Mouse (Mus musculus): ENCODE measurements at regions not wholly inside any gene's neighbourhood (a gene's known extent, or its start where the extent isn't known, plus 50 kb on each side); places are given as distances from the start of the nearest gene placed in this dataset.

DNA sequence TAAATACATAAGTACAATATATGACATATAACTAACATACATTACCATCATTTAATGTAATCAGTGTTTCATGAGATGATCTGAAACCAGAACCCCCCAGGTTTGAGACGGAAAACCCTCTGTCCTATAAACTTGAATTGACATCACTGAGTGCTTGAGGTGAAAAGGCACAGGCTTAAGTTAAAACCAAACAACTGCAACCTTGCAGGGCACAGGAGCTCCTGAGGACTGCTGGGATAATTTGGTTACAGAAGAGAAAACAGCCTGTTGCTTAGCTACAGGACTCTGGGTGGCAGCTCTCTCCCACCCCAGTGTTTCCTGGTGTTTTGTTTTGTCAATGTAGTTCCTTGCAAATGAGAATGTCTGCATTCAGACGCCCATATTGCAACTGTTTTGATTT, 259.5 kb downstream of the Etv1 start:
- no peak for TF ChIP-seq CTCF (IDR thresholded peaks at IDR 0.05; ENCODE audit: low read depth, low read length)
- no peak for TF ChIP-seq POLR2A (IDR thresholded peaks at IDR 0.05; ENCODE audit: extremely low read depth, insufficient read depth, low read length)
- Histone ChIP-seq H3K36me3 (ENCODE audit: control insufficient read depth, insufficient read depth, low read length) (no peaks in the 10 kb centered on the region), H3K27me3 (ENCODE audit: control insufficient read depth, insufficient read depth, low read length) (no peaks in the 10 kb centered on the region), H3K9ac (ENCODE audit: low read depth, low read length) (no peak overlapping the region), H3K4me1 (ENCODE audit: control insufficient read depth, insufficient read depth, low read length) (no peaks in the 10 kb centered on the region), H3K4me3 (ENCODE audit: insufficient read depth, low read depth, low read length) (no peak overlapping the region), H3K27ac (replicated peaks; ENCODE audit: insufficient read depth, low read depth, low read length) (no peak overlapping the region), H3K79me2 (ENCODE audit: control insufficient read depth, insufficient read depth, low read length) (no peaks in the 10 kb centered on the region)
- no peak for DNase-seq (ENCODE audit: extremely low read depth, low read depth, low spot score)
- WGBS = 45% methylated on average over 2 of the region's 2 CpGs

- no peaks in the 10 kb centered on the region for H3K4me1 ChIP-seq (ENCODE audit: control insufficient read depth, insufficient read depth, low read length)
- H3K36me3 ChIP-seq (ENCODE audit: control insufficient read depth, insufficient read depth, low read length) = no peaks in the 10 kb centered on the region
- H3K79me2 ChIP-seq (ENCODE audit: control insufficient read depth, insufficient read depth, low read length) = no peaks in the 10 kb centered on the region
- TF ChIP-seq CTCF (IDR thresholded peaks at IDR 0.05; ENCODE audit: low read depth, low read length) (no peak), POLR2A (IDR thresholded peaks at IDR 0.05; ENCODE audit: extremely low read depth, insufficient read depth, low read length) (no peak)
- no peak overlapping the region for H3K9ac ChIP-seq (ENCODE audit: low read depth, low read length)
- no peak overlapping the region for H3K27ac ChIP-seq (replicated peaks; ENCODE audit: insufficient read depth, low read depth, low read length)
- H3K4me3 ChIP-seq (ENCODE audit: insufficient read depth, low read depth, low read length) = no peak overlapping the region
- no peak for DNase-seq (ENCODE audit: extremely low read depth, low read depth, low spot score)
- H3K27me3 ChIP-seq (ENCODE audit: control insufficient read depth, insufficient read depth, low read length) = no peaks in the 10 kb centered on the region
Measured at GRCm38 (mm10) chr12:39047126-39047525, 267.9 kb downstream of the Etv1 start.

DNA sequence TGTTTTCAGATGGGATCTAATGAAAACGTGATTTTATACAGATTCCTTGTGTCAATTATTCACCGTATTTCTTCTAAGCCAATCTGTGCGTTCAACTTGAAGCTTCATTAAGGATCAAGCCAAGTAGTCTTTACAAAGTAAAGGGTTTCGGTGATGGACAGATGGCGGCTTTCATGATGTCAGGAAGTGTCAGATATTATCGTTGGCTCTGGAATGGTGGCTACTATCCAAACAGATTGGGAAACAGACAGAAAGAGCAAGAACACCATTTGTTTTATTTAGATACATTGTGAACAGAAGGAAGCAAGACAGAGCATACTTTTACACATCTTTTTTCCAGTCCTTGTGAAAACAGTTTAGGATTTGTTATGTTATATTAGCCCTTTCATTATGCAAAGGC, 269.3 kb downstream of the Etv1 start:
- H3K4me3 ChIP-seq (ENCODE audit: insufficient read depth, low read depth, low read length) = no peak overlapping the region
- H3K9ac ChIP-seq (ENCODE audit: low read depth, low read length) = no peak overlapping the region
- no peak overlapping the region for H3K27ac ChIP-seq (replicated peaks; ENCODE audit: insufficient read depth, low read depth, low read length)
- no peak for DNase-seq (ENCODE audit: extremely low read depth, low read depth, low spot score)
- no peaks in the 10 kb centered on the region for H3K27me3 ChIP-seq (ENCODE audit: control insufficient read depth, insufficient read depth, low read length)
- H3K36me3 ChIP-seq (ENCODE audit: control insufficient read depth, insufficient read depth, low read length) = no peaks in the 10 kb centered on the region
- TF ChIP-seq CTCF (IDR thresholded peaks at IDR 0.05; ENCODE audit: low read depth, low read length) (no peak), POLR2A (IDR thresholded peaks at IDR 0.05; ENCODE audit: extremely low read depth, insufficient read depth, low read length) (no peak)
- no peaks in the 10 kb centered on the region for H3K79me2 ChIP-seq (ENCODE audit: control insufficient read depth, insufficient read depth, low read length)
- 82% methylated on average over 6 of the region's 6 CpGs for whole genome bisulfite sequencing
- no peaks in the 10 kb centered on the region for H3K4me1 ChIP-seq (ENCODE audit: control insufficient read depth, insufficient read depth, low read length)

GRCm38 (mm10) chr12:39048958-39049357, 269.8 kb downstream of the Etv1 start:
- WGBS = 78% methylated on average over 1 of the region's 1 CpGs
- Histone ChIP-seq H3K4me3 (ENCODE audit: insufficient read depth, low read depth, low read length) (no peak overlapping the region), H3K79me2 (ENCODE audit: control insufficient read depth, insufficient read depth, low read length) (no peaks in the 10 kb centered on the region), H3K27ac (replicated peaks; ENCODE audit: insufficient read depth, low read depth, low read length) (no peak overlapping the region), H3K4me1 (ENCODE audit: control insufficient read depth, insufficient read depth, low read length) (no peaks in the 10 kb centered on the region), H3K27me3 (ENCODE audit: control insufficient read depth, insufficient read depth, low read length) (no peaks in the 10 kb centered on the region), H3K36me3 (ENCODE audit: control insufficient read depth, insufficient read depth, low read length) (no peaks in the 10 kb centered on the region), H3K9ac (ENCODE audit: low read depth, low read length) (no peak overlapping the region)
- DNase-seq (ENCODE audit: extremely low read depth, low read depth, low spot score) = peak; percentile 5
- no peak for TF ChIP-seq POLR2A (IDR thresholded peaks at IDR 0.05; ENCODE audit: extremely low read depth, insufficient read depth, low read length)
- TF ChIP-seq CTCF (IDR thresholded peaks at IDR 0.05; ENCODE audit: low read depth, low read length) = peak; percentile 14; the same call in 1 of the 2 replicates

- TF ChIP-seq POLR2A (IDR thresholded peaks at IDR 0.05; ENCODE audit: extremely low read depth, insufficient read depth, low read length) = no peak
- DNase-seq (ENCODE audit: extremely low read depth, low read depth, low spot score) = no peak
- no peak overlapping the region for H3K9ac ChIP-seq (ENCODE audit: low read depth, low read length)
- no peak overlapping the region for H3K4me3 ChIP-seq (ENCODE audit: insufficient read depth, low read depth, low read length)
- 75% methylated on average over 4 of the region's 4 CpGs for WGBS
- no peaks in the 10 kb centered on the region for H3K36me3 ChIP-seq (ENCODE audit: control insufficient read depth, insufficient read depth, low read length)
- no peaks in the 10 kb centered on the region for H3K79me2 ChIP-seq (ENCODE audit: control insufficient read depth, insufficient read depth, low read length)
- no peaks in the 10 kb centered on the region for H3K4me1 ChIP-seq (ENCODE audit: control insufficient read depth, insufficient read depth, low read length)
- H3K27ac ChIP-seq (replicated peaks; ENCODE audit: insufficient read depth, low read depth, low read length) = no peak overlapping the region
- no peaks in the 10 kb centered on the region for H3K27me3 ChIP-seq (ENCODE audit: control insufficient read depth, insufficient read depth, low read length)
Measured at GRCm38 (mm10) chr12:39070331-39071045, 291.3 kb downstream of the Etv1 start.

- no peak overlapping the region for H3K27ac ChIP-seq (replicated peaks; ENCODE audit: insufficient read depth, low read depth, low read length)
- H3K79me2 ChIP-seq (ENCODE audit: control insufficient read depth, insufficient read depth, low read length) = no peaks in the 10 kb centered on the region
- TF ChIP-seq POLR2A (IDR thresholded peaks at IDR 0.05; ENCODE audit: extremely low read depth, insufficient read depth, low read length) (no peak), CTCF (IDR thresholded peaks at IDR 0.05; ENCODE audit: low read depth, low read length) (no peak)
- DNase-seq (ENCODE audit: extremely low read depth, low read depth, low spot score) = no peak
- 89% methylated on average over 15 of the region's 15 CpGs for WGBS
- no peak overlapping the region for H3K4me3 ChIP-seq (ENCODE audit: insufficient read depth, low read depth, low read length)
- no peaks in the 10 kb centered on the region for H3K27me3 ChIP-seq (ENCODE audit: control insufficient read depth, insufficient read depth, low read length)
- H3K4me1 ChIP-seq (ENCODE audit: control insufficient read depth, insufficient read depth, low read length) = no peaks in the 10 kb centered on the region
- no peak overlapping the region for H3K9ac ChIP-seq (ENCODE audit: low read depth, low read length)
- H3K36me3 ChIP-seq (ENCODE audit: control insufficient read depth, insufficient read depth, low read length) = no peaks in the 10 kb centered on the region
Measured at GRCm38 (mm10) chr12:39073289-39074022, 294.3 kb downstream of the Etv1 start.
